Mouse (Mus musculus) forebrain, embryonic 14.5 days (tissue): ENCODE measurements around the gene Pum3. TPM values are rescaled to one million over a fixed set of nuclear protein-coding genes. Genes with fewer than 3 reads are reported as not detected.
"Not testable (repeated sequence)": the region's sequence is repeated elsewhere in the genome, so short reads cannot be mapped to it uniquely, and the experiment has no call there.

Source experiments
- ATAC-seq: fragments of 200-750 bp; cut with Nextera tagmentation; 2 replicates; pipeline ENCODE4 v1.8.0; 2017; ENCODE audit warnings: mild to moderate bottlenecking, moderate library complexity
- DNase-seq: peaks from one replicate; pipeline ENCODE4 v3.0.0-alpha.2; 2015; ENCODE audit warnings: low spot score
- H3K27ac ChIP-seq: fragments of 300-500 bp; sonication (generic); 2 replicates; pipeline ENCODE4 v1.5.1; 2014; ENCODE audit warnings: low read depth, mild to moderate bottlenecking, control low read depth, low read length, moderate library complexity
- H3K27me3 ChIP-seq: fragments of 300-500 bp; sonication (generic); replicated peaks from 2 replicates; pipeline ENCODE4 v1.6.1; 2014; ENCODE audit warnings: low read length, control low read depth, mixed read lengths; ENCODE audit not compliant: control insufficient read depth, insufficient read depth
- H3K36me3 ChIP-seq: fragments of 300-500 bp; sonication (generic); 2 replicates; pipeline ENCODE4 v1.6.1; 2014; ENCODE audit warnings: low read length, control low read depth; ENCODE audit not compliant: control insufficient read depth, insufficient read depth
- H3K4me1 ChIP-seq: fragments of 300-500 bp; sonication (generic); 2 replicates; pipeline ENCODE4 v1.6.1; 2014; ENCODE audit warnings: antibody characterized with exemption, low read length, control low read depth; ENCODE audit not compliant: control insufficient read depth, insufficient read depth
- H3K4me2 ChIP-seq: fragments of 300-500 bp; sonication (generic); 2 replicates; pipeline ENCODE4 v1.6.1; 2014; ENCODE audit warnings: mild to moderate bottlenecking, control low read depth, low read length
- H3K4me3 ChIP-seq: fragments of 300-500 bp; sonication (generic); 2 replicates; pipeline ENCODE4 v1.5.1; 2014; ENCODE audit warnings: low read depth, low read length, control low read depth
- H3K9ac ChIP-seq: fragments of 300-500 bp; sonication (generic); 2 replicates; pipeline ENCODE4 v1.6.1; 2014; ENCODE audit warnings: mild to moderate bottlenecking, low read length, control low read depth, moderate library complexity
- H3K9me3 ChIP-seq: fragments of 300-500 bp; sonication (generic); replicated peaks from 2 replicates; pipeline ENCODE4 v1.6.1; 2016; ENCODE audit warnings: low read length, control low read depth, mixed read lengths; ENCODE audit not compliant: control insufficient read depth
- WGBS: fragments of 180-500 bp; shearing (Covaris S2); extraction: QIAGEN DNeasy Blood & Tissue Kit; methylation state at CpG from one replicate; pipeline ENCODE4 v1.1.7; 2014; 5-methylcytosine and 5-hydroxymethylcytosine counted together
- polyA plus RNA-seq: library from polyadenylated mRNA; unstranded; fragments of >200 nt; fragmentation: Nextera tagmentation; extraction: Ambion mirVana; gene quantifications from 2 replicates; pipeline ENCODE4 v1.2.1, GENCODE M21; 2014

Gene Pum3
- polyA plus RNA-seq, 1 experiment from 2014 or later = 69.3 TPM

GRCm38 (mm10) chr19:27397223-27397622, 32.4 kb downstream of the Pum3 start:
- no peak for ATAC-seq
- Histone ChIP-seq H3K27me3 (no peaks in the 10 kb centered on the region), H3K4me1 (no peaks in the 10 kb centered on the region), H3K9ac (no peak overlapping the region), H3K9me3 (no peaks in the 10 kb centered on the region), H3K4me2 (no peak overlapping the region), H3K36me3 (peaks cover 85% of the 10 kb centered on the region), H3K4me3 (no peak overlapping the region), H3K27ac (no peak overlapping the region)
- WGBS = 90% methylated on average over 5 of the region's 5 CpGs
- DNase-seq = no peak

- 96% methylated on average over 2 of the region's 2 CpGs for WGBS
- H3K4me2 ChIP-seq = no peak overlapping the region
- ATAC-seq (no peak), DNase-seq (no peak)
- no peaks in the 10 kb centered on the region for H3K27me3 ChIP-seq
- H3K27ac ChIP-seq = no peak overlapping the region
- H3K36me3 ChIP-seq = peaks cover 85% of the 10 kb centered on the region
- no peak overlapping the region for H3K9ac ChIP-seq
- H3K4me3 ChIP-seq = no peak overlapping the region
- H3K4me1 ChIP-seq = no peaks in the 10 kb centered on the region
- H3K9me3 ChIP-seq = no peaks in the 10 kb centered on the region
Measured at GRCm38 (mm10) chr19:27396719-27397118, 32.9 kb downstream of the Pum3 start.

GRCm38 (mm10) chr19:27395936-27396335, 33.7 kb downstream of the Pum3 start:
- H3K9me3 ChIP-seq = no peaks in the 10 kb centered on the region
- H3K27me3 ChIP-seq = no peaks in the 10 kb centered on the region
- no peak for ATAC-seq
- peaks cover 84% of the 10 kb centered on the region for H3K36me3 ChIP-seq
- H3K4me3 ChIP-seq = no peak overlapping the region
- DNase-seq = no peak
- no peak overlapping the region for H3K27ac ChIP-seq
- no peaks in the 10 kb centered on the region for H3K4me1 ChIP-seq
- no peak overlapping the region for H3K4me2 ChIP-seq
- no peak overlapping the region for H3K9ac ChIP-seq
- 95% methylated on average over 5 of the region's 5 CpGs for WGBS

- H3K27me3 ChIP-seq = no peaks in the 10 kb centered on the region
Measured at GRCm38 (mm10) chr19:27395481-27395880, 34.1 kb downstream of the Pum3 start.

GRCm38 (mm10) chr19:27394341-27394990, 35.2 kb downstream of the Pum3 start:
- Histone ChIP-seq H3K27me3 (no peaks in the 10 kb centered on the region), H3K4me3 (no peak overlapping the region), H3K9ac (no peak overlapping the region), H3K4me1 (no peaks in the 10 kb centered on the region), H3K27ac (no peak overlapping the region), H3K9me3 (no peaks in the 10 kb centered on the region), H3K36me3 (peaks cover 88% of the 10 kb centered on the region), H3K4me2 (no peak overlapping the region)
- DNase-seq = no peak
- WGBS = 95% methylated on average over 7 of the region's 7 CpGs
- ATAC-seq = no peak

More at GRCm38 (mm10) chr19:27395481-27395880, 34.1 kb downstream of the Pum3 start:
- Histone ChIP-seq H3K9me3 (no peaks in the 10 kb centered on the region), H3K36me3 (peaks cover 85% of the 10 kb centered on the region), H3K4me1 (no peaks in the 10 kb centered on the region), H3K4me2 (no peak overlapping the region), H3K4me3 (no peak overlapping the region), H3K9ac (no peak overlapping the region), H3K27ac (no peak overlapping the region)
- WGBS = 85% methylated on average over 8 of the region's 8 CpGs
- no peak for DNase-seq
- ATAC-seq = no peak

GRCm38 (mm10) chr19:27392431-27392830, 37.2 kb downstream of the Pum3 start:
- DNase-seq = no peak
- Histone ChIP-seq H3K9me3 (no peaks in the 10 kb centered on the region), H3K4me1 (no peaks in the 10 kb centered on the region), H3K4me2 (no peak overlapping the region), H3K36me3 (peaks cover 85% of the 10 kb centered on the region), H3K4me3 (no peak overlapping the region), H3K9ac (no peak overlapping the region), H3K27me3 (no peaks in the 10 kb centered on the region), H3K27ac (no peak overlapping the region)
- WGBS = 80% methylated on average over 2 of the region's 2 CpGs
- no peak for ATAC-seq

GRCm38 (mm10) chr19:27391344-27391743, 38.3 kb downstream of the Pum3 start:
- Histone ChIP-seq H3K9me3 (no peaks in the 10 kb centered on the region), H3K27ac (no peak overlapping the region), H3K36me3 (peaks cover 82% of the 10 kb centered on the region), H3K4me2 (no peak overlapping the region), H3K4me1 (no peaks in the 10 kb centered on the region), H3K9ac (no peak overlapping the region), H3K4me3 (no peak overlapping the region), H3K27me3 (no peaks in the 10 kb centered on the region)
- DNase-seq (no peak), ATAC-seq (no peak)
- whole genome bisulfite sequencing = 96% methylated on average over 2 of the region's 2 CpGs

GRCm38 (mm10) chr19:27389566-27389965, 40.1 kb downstream of the Pum3 start:
- ATAC-seq, H3K27ac ChIP-seq, H3K27me3 ChIP-seq, DNase-seq, H3K4me2 ChIP-seq, H3K9me3 ChIP-seq, H3K9ac ChIP-seq, H3K4me1 ChIP-seq, H3K4me3 ChIP-seq: not testable (repeated sequence)
- 98% methylated on average over 4 of the region's 4 CpGs for WGBS
- peaks cover 76% of the 10 kb centered on the region for H3K36me3 ChIP-seq

GRCm38 (mm10) chr19:27385304-27385703, 44.3 kb downstream of the Pum3 start:
- no peak overlapping the region for H3K4me2 ChIP-seq
- no peak overlapping the region for H3K27ac ChIP-seq
- ATAC-seq (no peak), DNase-seq (no peak)
- H3K9ac ChIP-seq = no peak overlapping the region
- H3K4me3 ChIP-seq = no peak overlapping the region
- H3K9me3 ChIP-seq = no peaks in the 10 kb centered on the region
- no peaks in the 10 kb centered on the region for H3K27me3 ChIP-seq
- peaks cover 45% of the 10 kb centered on the region for H3K36me3 ChIP-seq
- no peaks in the 10 kb centered on the region for H3K4me1 ChIP-seq
